ENCODE assay signal across 19 mouse cellular contexts in genomic region chr3:89880036-89880851, GRCm38 (mm10). TPM values are rescaled to one million over a fixed set of nuclear protein-coding genes. Genes with fewer than 3 reads are reported as not detected.
A peak's percentile ranks its signal among the peaks of the same experiment; 100 is the strongest.
DNase-seq lines count a peak whose midpoint lies in the region; ATAC-seq and TF ChIP-seq lines count a peak whose summit lies in the region.
"Had no signal": no experiment of that assay in that cellular context is flagged by ENCODE, and none has a peak within 500 bp of the region (broad histone marks: within the 10 kb centered on the region; RNA-seq: fewer than 3 reads in every experiment).

No protein-coding gene starts in this region.

- intact Hi-C loops in gastrocnemius, adult 2 months (cut with DNase I) = no loop called here

- peaks cover 13% of the 10 kb centered on the region; the same call in 1 of the 2 replicates for H3K4me1 ChIP-seq in liver, postnatal 0 days (ENCODE audit: insufficient read depth)
- H3K4me1 ChIP-seq: embryonic facial prominence, embryonic 12.5 days had no signal

- DNase-seq in gastrocnemius, adult 2 months = peak; percentile 58
- no peak for DNase-seq in gastrocnemius, adult 8-10 months (ENCODE audit: low spot score in 2 of 2)
- peak; percentile 80 for DNase-seq in c-Kit-positive CD71-positive TER-119-positive erythroid progenitor cells, embryonic 14.5 days (ENCODE audit: low spot score)
- no peak for DNase-seq in liver, postnatal 0 days
- DNase-seq in cerebellum, adult 11-12 months = no peak
- DNase-seq in kidney, postnatal 36 days = no peak
- DNase-seq in testis, postnatal 14 days (ENCODE audit: low spot score) = no peak
- DNase-seq: B cell, adult 2 months; cerebellum, postnatal 25 days; kidney, postnatal 4 days; lung, postnatal 14 days; thymus, adult 18-20 months had no signal

- H3K27me3 ChIP-seq in liver, postnatal 0 days (ENCODE audit: insufficient read depth, low read length) = no peaks in the 10 kb centered on the region
- H3K27me3 ChIP-seq: embryonic facial prominence, embryonic 12.5 days; limb, embryonic 13.5 days had no signal

- no peak overlapping the region for H3K4me3 ChIP-seq in gastrocnemius, adult 2 months
- no peak overlapping the region for H3K4me3 ChIP-seq in liver, postnatal 0 days (ENCODE audit: low read depth, low read length)
- H3K4me3 ChIP-seq: embryonic facial prominence, embryonic 12.5 days; forebrain, embryonic 12.5 days; limb, embryonic 13.5 days; midbrain, embryonic 12.5 days had no signal

- WGBS in liver, postnatal 0 days (ENCODE audit: insufficient replicate concordance) = 66% methylated on average over 5 of the region's 5 CpGs

- H3K9ac ChIP-seq in liver, postnatal 0 days (replicated peaks) = no peak overlapping the region
- H3K9ac ChIP-seq: embryonic facial prominence, embryonic 12.5 days; forebrain, embryonic 12.5 days; limb, embryonic 13.5 days; midbrain, embryonic 12.5 days had no signal

- no peak for TF ChIP-seq EP300 in liver, postnatal 0 days (IDR thresholded peaks at IDR 0.05; ENCODE audit: low read depth)

- H3K9me3 ChIP-seq in liver, postnatal 0 days (ENCODE audit: low read length) = no peaks in the 10 kb centered on the region
- H3K9me3 ChIP-seq: embryonic facial prominence, embryonic 12.5 days; forebrain, embryonic 12.5 days; limb, embryonic 13.5 days; midbrain, embryonic 12.5 days had no signal

- peaks cover 42% of the 10 kb centered on the region for H3K36me3 ChIP-seq in liver, postnatal 0 days (replicated peaks; ENCODE audit: insufficient read depth, low read length)
- H3K36me3 ChIP-seq: embryonic facial prominence, embryonic 12.5 days; forebrain, embryonic 12.5 days; limb, embryonic 13.5 days; midbrain, embryonic 12.5 days had no signal

- peak; percentile 50 for ATAC-seq in CD4-positive, CD25-positive, alpha-beta regulatory T cell, adult 4 months
- peak; percentile 83 for ATAC-seq in liver, postnatal 0 days
- ATAC-seq: intestine, postnatal 0 days had no signal

- no peak overlapping the region for H3K4me2 ChIP-seq in liver, postnatal 0 days (ENCODE audit: low read depth, low read length)
- H3K4me2 ChIP-seq: embryonic facial prominence, embryonic 12.5 days; forebrain, embryonic 12.5 days; limb, embryonic 13.5 days; midbrain, embryonic 12.5 days had no signal

- peak overlapping the region; percentile 50 for H3K27ac ChIP-seq in gastrocnemius, adult 2 months
- H3K27ac ChIP-seq in liver, postnatal 0 days (ENCODE audit: low read depth) = peak overlapping the region; percentile 44
- H3K27ac ChIP-seq: embryonic facial prominence, embryonic 12.5 days; forebrain, embryonic 12.5 days; limb, embryonic 13.5 days; midbrain, embryonic 12.5 days had no signal

- TF ChIP-seq CTCF in gastrocnemius, adult 2 months (IDR thresholded peaks at IDR 0.05) = no peak
- TF ChIP-seq CTCF in liver, postnatal 0 days (IDR thresholded peaks at IDR 0.05; ENCODE audit: low read depth) = no peak

RNA-seq across cellular contexts. Expression of gene Il6ra, which starts 32.8 kb away (rescaled TPM):
- 1 to 10 TPM; 4.3 to 6.4 TPM for total RNA-seq in gastrocnemius, adult 2 months (2021)
- total RNA-seq in gastrocnemius, adult 8-10 months (2022) = 10 to 100 TPM in 1 of 4 experiments, 1 to 10 TPM in 3; 1.6 to 11.5 (median 2.8) TPM
- polyA plus RNA-seq in CD4-positive, CD25-positive, alpha-beta regulatory T cell, adult 4 months (2017; shearing (Covaris generic)) = 10 to 100 TPM; 18.3 to 20.4 TPM
- polyA plus RNA-seq in liver, postnatal 0 days (2015; fragmentation: Nextera tagmentation; extraction: Ambion mirVana) = 10.2 and 11.8 TPM in 2 replicates

RNA-seq across cellular contexts. Expression of gene She, which starts 49.1 kb away (rescaled TPM):
- total RNA-seq in gastrocnemius, adult 2 months (2021) = 1 to 10 TPM; 4.1 to 5.1 TPM
- total RNA-seq in gastrocnemius, adult 8-10 months (2022) = 1 to 10 TPM; 2.8 to 3.8 (median 3.3) TPM
- 10 to 100 TPM in 1 of 2 experiments, 1 to 10 TPM in 1; 8.9 to 12.5 TPM for polyA plus RNA-seq in CD4-positive, CD25-positive, alpha-beta regulatory T cell, adult 4 months (2017; shearing (Covaris generic))
- polyA plus RNA-seq in liver, postnatal 0 days (2015; fragmentation: Nextera tagmentation; extraction: Ambion mirVana) = 0.92 and 1.00 TPM in 2 replicates
- total RNA-seq: hematopoietic stem cell, adult 5-6 weeks had no signal

Comparison
In these comparisons a context has a peak if more than half of its experiments do, and no peak if none do; other contexts are left out.
1. DNase-seq: peak in gastrocnemius, adult 2 months (single experiment) and c-Kit-positive CD71-positive TER-119-positive erythroid progenitor cells, embryonic 14.5 days (single experiment); none in gastrocnemius, adult 8-10 months (0 of 2), liver, postnatal 0 days (single experiment), cerebellum, adult 11-12 months (single experiment), kidney, postnatal 36 days (0 of 2) and testis, postnatal 14 days (single experiment).